Mouse (Mus musculus): Measurements from ENCODE around the gene Best2. TPM values are rescaled to one million over a fixed set of nuclear protein-coding genes. Genes with fewer than 3 reads are reported as not detected.

Gene Best2
- polyA plus RNA-seq, 1 experiment, result 0.13 TPM

GRCm38 (mm10) chr8:84978248-84978940, 35.9 kb downstream of the Best2 start, which contains the start of gene Junb:
Gene Junb (minus strand): TSS chr8:84978718.
- WGBS, result under 1% methylated on average over 63 of the region's 63 CpGs
- Histone ChIP-seq H3K4me3 (replicated peaks; ENCODE audit: extremely low read depth, low read depth, low read length) (peak within 1 kb of the TSS; percentile 71), H3K4me1 (ENCODE audit: control insufficient read depth, insufficient read depth, low read length) (peaks cover 36% of the 10 kb centered on the region)
- DNase-seq, result peak; percentile 98
- TF ChIP-seq CTCF (IDR thresholded peaks at IDR 0.05; ENCODE audit: insufficient read depth, low read length) (no peak), POLR2A (IDR thresholded peaks at IDR 0.05; ENCODE audit: borderline replicate concordance, extremely low read depth, low read depth, low read length) (peak; percentile 100)

DNA sequence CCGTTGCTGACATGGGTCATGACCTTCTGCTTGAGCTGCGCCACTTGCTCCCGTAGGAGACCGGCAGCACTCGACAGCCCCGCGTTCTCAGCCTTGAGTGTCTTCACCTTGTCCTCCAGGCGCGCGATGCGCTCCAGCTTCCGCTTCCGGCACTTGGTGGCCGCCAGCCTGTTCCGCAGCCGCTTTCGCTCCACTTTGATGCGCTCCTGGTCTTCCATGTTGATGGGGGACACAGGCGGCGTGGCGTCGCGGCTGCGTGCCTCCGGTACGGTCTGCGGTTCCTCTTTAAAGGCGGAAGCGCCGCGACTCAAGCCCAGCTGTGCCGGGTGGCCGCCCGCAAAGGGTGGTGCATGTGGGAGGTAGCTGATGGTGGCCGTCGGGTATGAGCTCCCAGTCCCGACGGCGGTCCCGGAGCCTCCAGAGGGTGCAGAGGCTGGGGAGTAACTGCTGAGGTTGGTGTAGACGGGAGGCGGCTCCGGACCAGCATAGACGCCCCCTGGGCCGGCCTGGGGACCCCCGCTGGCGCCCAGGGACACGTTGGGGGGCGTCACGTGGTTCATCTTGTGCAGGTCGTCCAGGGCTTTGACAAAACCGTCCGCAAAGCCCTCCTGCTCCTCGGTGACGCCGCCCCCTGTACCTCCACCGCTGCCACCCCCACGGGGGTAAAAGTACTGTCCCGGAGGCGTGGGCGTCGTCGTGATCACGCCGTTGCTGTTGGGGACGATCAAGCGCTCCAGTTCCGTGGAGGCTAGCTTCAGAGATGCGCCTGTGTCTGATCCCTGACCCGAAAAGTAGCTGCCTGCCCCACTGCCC, 36.7 kb downstream of the Best2 start:
- no peak for DNase-seq
- no peak for TF ChIP-seq CTCF (IDR thresholded peaks at IDR 0.05; ENCODE audit: insufficient read depth, low read length)
- TF ChIP-seq POLR2A (IDR thresholded peaks at IDR 0.05; ENCODE audit: borderline replicate concordance, extremely low read depth, low read depth, low read length), result peak; percentile 65; the same call in 1 of the 2 replicates
- Histone ChIP-seq H3K4me1 (ENCODE audit: control insufficient read depth, insufficient read depth, low read length) (peaks cover 34% of the 10 kb centered on the region), H3K4me3 (replicated peaks; ENCODE audit: extremely low read depth, low read depth, low read length) (peak overlapping the region; percentile 71)
- WGBS, result under 1% methylated on average over 70 of the region's 70 CpGs

- no peak for TF ChIP-seq POLR2A (IDR thresholded peaks at IDR 0.05; ENCODE audit: borderline replicate concordance, extremely low read depth, low read depth, low read length)
- TF ChIP-seq CTCF (IDR thresholded peaks at IDR 0.05; ENCODE audit: insufficient read depth, low read length), result no peak
- H3K4me3 ChIP-seq (replicated peaks; ENCODE audit: extremely low read depth, low read depth, low read length), result peak overlapping the region; percentile 71
- peaks cover 27% of the 10 kb centered on the region for H3K4me1 ChIP-seq (ENCODE audit: control insufficient read depth, insufficient read depth, low read length)
- 1% methylated on average over 25 of the region's 25 CpGs for WGBS
- DNase-seq, result peak; percentile 77
Observed at GRCm38 (mm10) chr8:84976763-84977434, 37.4 kb downstream of the Best2 start.

DNA sequence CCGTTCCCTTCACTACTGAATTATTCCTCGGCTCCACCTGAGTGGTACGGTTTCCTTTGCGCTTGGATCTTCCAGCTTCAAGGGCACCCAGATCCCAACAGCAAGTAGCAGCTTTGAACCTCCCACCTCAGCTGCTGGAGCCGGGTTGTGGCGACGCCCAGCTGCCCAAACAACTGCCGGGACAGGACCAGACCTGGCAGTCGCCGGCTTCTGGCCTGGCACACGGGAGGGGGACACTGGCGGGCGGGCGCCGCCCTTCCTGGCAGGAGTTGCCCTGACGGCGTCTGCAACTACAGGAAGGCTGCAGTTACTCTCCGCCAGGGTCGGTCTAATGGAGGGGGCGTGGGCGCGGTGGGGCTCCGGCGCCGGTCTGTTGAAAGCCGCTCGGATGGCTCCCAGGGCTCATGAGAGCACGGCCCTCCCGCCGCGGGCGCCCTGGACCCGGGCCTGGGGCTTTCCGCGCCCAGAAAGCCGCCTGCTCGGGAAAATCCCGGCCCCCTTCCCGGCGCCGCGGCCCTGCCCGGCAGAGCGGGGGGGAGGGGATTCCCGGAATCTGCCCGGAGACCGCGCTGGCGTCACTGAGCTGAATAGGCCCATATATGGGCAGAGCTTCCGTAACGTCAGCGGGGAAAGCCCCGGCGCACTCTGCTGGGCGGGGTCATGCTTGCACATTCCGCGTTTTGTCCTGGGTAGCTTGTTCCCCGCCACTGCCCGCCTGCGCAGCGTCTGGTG, 38.1 kb downstream of the Best2 start:
- TF ChIP-seq POLR2A (IDR thresholded peaks at IDR 0.05; ENCODE audit: borderline replicate concordance, extremely low read depth, low read depth, low read length), result peak; percentile 97
- TF ChIP-seq CTCF (IDR thresholded peaks at IDR 0.05; ENCODE audit: insufficient read depth, low read length), result no peak
- Histone ChIP-seq H3K4me3 (replicated peaks; ENCODE audit: extremely low read depth, low read depth, low read length) (peak overlapping the region; percentile 71), H3K4me1 (ENCODE audit: control insufficient read depth, insufficient read depth, low read length) (peaks cover 23% of the 10 kb centered on the region)
- DNase-seq, result peak; percentile 97
- 1% methylated on average over 56 of the region's 61 CpGs for WGBS

- peak; percentile 71 for DNase-seq
- Histone ChIP-seq H3K4me3 (replicated peaks; ENCODE audit: extremely low read depth, low read depth, low read length) (no peak overlapping the region), H3K4me1 (ENCODE audit: control insufficient read depth, insufficient read depth, low read length) (peaks cover 15% of the 10 kb centered on the region)
- 29% methylated on average over 7 of the region's 7 CpGs for WGBS
- TF ChIP-seq POLR2A (IDR thresholded peaks at IDR 0.05; ENCODE audit: borderline replicate concordance, extremely low read depth, low read depth, low read length) (no peak), CTCF (IDR thresholded peaks at IDR 0.05; ENCODE audit: insufficient read depth, low read length) (peak; percentile 86)
Observed at GRCm38 (mm10) chr8:84975434-84975833, 38.9 kb downstream of the Best2 start.

- no peak overlapping the region for H3K4me3 ChIP-seq (replicated peaks; ENCODE audit: extremely low read depth, low read depth, low read length)
- no peak for TF ChIP-seq POLR2A (IDR thresholded peaks at IDR 0.05; ENCODE audit: borderline replicate concordance, extremely low read depth, low read depth, low read length)
- TF ChIP-seq CTCF (IDR thresholded peaks at IDR 0.05; ENCODE audit: insufficient read depth, low read length), result no peak
- WGBS, result 65% methylated on average over 8 of the region's 8 CpGs
- H3K4me1 ChIP-seq (ENCODE audit: control insufficient read depth, insufficient read depth, low read length), result peaks cover 16% of the 10 kb centered on the region
- DNase-seq, result no peak
Observed at GRCm38 (mm10) chr8:84974543-84975142, 39.7 kb downstream of the Best2 start.

GRCm38 (mm10) chr8:84973803-84974542, 40.4 kb downstream of the Best2 start:
- peaks cover 14% of the 10 kb centered on the region for H3K4me1 ChIP-seq (ENCODE audit: control insufficient read depth, insufficient read depth, low read length)
- H3K4me3 ChIP-seq (replicated peaks; ENCODE audit: extremely low read depth, low read depth, low read length), result no peak overlapping the region
- peak; percentile 54 for DNase-seq
- WGBS, result 47% methylated on average over 4 of the region's 4 CpGs
- no peak for TF ChIP-seq POLR2A (IDR thresholded peaks at IDR 0.05; ENCODE audit: borderline replicate concordance, extremely low read depth, low read depth, low read length)
- peak; percentile 77 for TF ChIP-seq CTCF (IDR thresholded peaks at IDR 0.05; ENCODE audit: insufficient read depth, low read length)

GRCm38 (mm10) chr8:84973079-84973478, 41.3 kb downstream of the Best2 start:
- DNase-seq, result no peak
- Histone ChIP-seq H3K4me3 (replicated peaks; ENCODE audit: extremely low read depth, low read depth, low read length) (no peak overlapping the region), H3K4me1 (ENCODE audit: control insufficient read depth, insufficient read depth, low read length) (peaks cover 11% of the 10 kb centered on the region)
- WGBS, result 96% methylated on average over 1 of the region's 1 CpGs
- TF ChIP-seq POLR2A (IDR thresholded peaks at IDR 0.05; ENCODE audit: borderline replicate concordance, extremely low read depth, low read depth, low read length) (no peak), CTCF (IDR thresholded peaks at IDR 0.05; ENCODE audit: insufficient read depth, low read length) (no peak)
